Mouse (Mus musculus): ENCODE results near the gene Uba52. TPM values are rescaled to one million over a fixed set of nuclear protein-coding genes. Genes with fewer than 3 reads are reported as not detected.

Gene Uba52
- polyA plus RNA-seq, 1 experiment from 2014 or later: 768 TPM

GRCm38 (mm10) chr8:70476333-70477268, 34.0 kb downstream of the Uba52 start, which contains the start of gene Klhl26:
Gene Klhl26 (minus strand): TSS chr8:70476968.
- peak within 1 kb of the TSS; percentile 88 for H3K4me3 ChIP-seq
- under 1% methylated on average over 53 of the region's 53 CpGs for WGBS
- H3K9ac ChIP-seq: peak within 1 kb of the TSS; percentile 95
- peak within 1 kb of the TSS; percentile 60 for H3K27ac ChIP-seq
- peak within 1 kb of the TSS; percentile 89 for H3K4me2 ChIP-seq
- ATAC-seq (replicated peaks; ENCODE audit: insufficient number of reproducible peaks, insufficient read depth, low FRiP score, low read depth): peak; percentile 89
- no peaks in the 10 kb centered on the region for H3K36me3 ChIP-seq
- H3K9me3 ChIP-seq (replicated peaks): no peaks in the 10 kb centered on the region
- H3K27me3 ChIP-seq: peaks cover 21% of the 10 kb centered on the region
- H3K4me1 ChIP-seq (replicated peaks): peaks cover 22% of the 10 kb centered on the region

GRCm38 (mm10) chr8:70471856-70472255, 38.7 kb downstream of the Uba52 start:
- no peak overlapping the region for H3K4me2 ChIP-seq
- H3K4me1 ChIP-seq (replicated peaks): peaks cover 46% of the 10 kb centered on the region
- WGBS: 95% methylated on average over 7 of the region's 7 CpGs

DNA sequence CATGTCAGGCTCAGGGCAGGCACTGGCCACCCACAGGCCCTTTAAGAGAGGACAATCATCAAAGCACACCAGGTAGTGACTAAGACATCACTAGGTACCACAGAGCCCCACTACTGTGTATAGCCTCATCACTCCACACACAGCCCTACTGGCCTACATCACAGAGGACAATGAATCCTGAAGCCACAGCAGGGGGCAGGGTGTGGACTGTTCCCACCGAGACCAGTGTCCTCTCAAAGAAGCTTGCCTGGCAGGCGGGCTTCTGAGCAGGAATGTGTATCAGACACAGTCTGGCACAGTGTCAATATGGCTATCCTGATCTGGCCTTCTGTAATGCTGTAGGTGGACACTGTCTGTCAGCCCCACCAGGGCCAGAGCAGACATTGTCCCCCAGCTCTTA, 40.7 kb downstream of the Uba52 start:
- ATAC-seq (replicated peaks; ENCODE audit: insufficient number of reproducible peaks, insufficient read depth, low FRiP score, low read depth): no peak
- H3K4me2 ChIP-seq: no peak overlapping the region
- H3K27me3 ChIP-seq: no peaks in the 10 kb centered on the region
- H3K36me3 ChIP-seq: no peaks in the 10 kb centered on the region
- H3K9ac ChIP-seq: no peak overlapping the region
- peaks cover 43% of the 10 kb centered on the region for H3K4me1 ChIP-seq (replicated peaks)
- no peak overlapping the region for H3K4me3 ChIP-seq
- H3K9me3 ChIP-seq (replicated peaks): no peaks in the 10 kb centered on the region
- WGBS: 41% methylated on average over 2 of the region's 2 CpGs
- no peak overlapping the region for H3K27ac ChIP-seq

More at GRCm38 (mm10) chr8:70471856-70472255, 38.7 kb downstream of the Uba52 start:
- H3K9ac ChIP-seq: no peak overlapping the region
- no peak for ATAC-seq (replicated peaks; ENCODE audit: insufficient number of reproducible peaks, insufficient read depth, low FRiP score, low read depth)
- H3K9me3 ChIP-seq (replicated peaks): no peaks in the 10 kb centered on the region
- no peak overlapping the region for H3K4me3 ChIP-seq
- no peaks in the 10 kb centered on the region for H3K36me3 ChIP-seq
- H3K27ac ChIP-seq: no peak overlapping the region
- no peaks in the 10 kb centered on the region for H3K27me3 ChIP-seq

- ATAC-seq (replicated peaks; ENCODE audit: insufficient number of reproducible peaks, insufficient read depth, low FRiP score, low read depth): peak; percentile 55; the same call in 1 of the 2 replicates
- Histone ChIP-seq H3K27me3 (no peaks in the 10 kb centered on the region), H3K9me3 (replicated peaks) (no peaks in the 10 kb centered on the region), H3K4me2 (no peak overlapping the region; the same call in 1 of the 2 replicates), H3K9ac (no peak overlapping the region), H3K27ac (peak overlapping the region; percentile 46), H3K36me3 (no peaks in the 10 kb centered on the region), H3K4me3 (no peak overlapping the region), H3K4me1 (replicated peaks) (peaks cover 46% of the 10 kb centered on the region)
- WGBS: 28% methylated on average over 10 of the region's 10 CpGs
These were observed 41.2 kb downstream of the Uba52 start for GRCm38 (mm10) chr8:70469295-70469916.

- Histone ChIP-seq H3K27me3 (no peaks in the 10 kb centered on the region), H3K4me1 (replicated peaks) (peaks cover 46% of the 10 kb centered on the region), H3K9me3 (replicated peaks) (no peaks in the 10 kb centered on the region), H3K4me2 (no peak overlapping the region), H3K9ac (no peak overlapping the region), H3K4me3 (no peak overlapping the region), H3K36me3 (no peaks in the 10 kb centered on the region), H3K27ac (no peak overlapping the region)
- ATAC-seq (replicated peaks; ENCODE audit: insufficient number of reproducible peaks, insufficient read depth, low FRiP score, low read depth): no peak
- WGBS: 85% methylated on average over 4 of the region's 4 CpGs
These were observed 41.9 kb downstream of the Uba52 start for GRCm38 (mm10) chr8:70468733-70469132.

DNA sequence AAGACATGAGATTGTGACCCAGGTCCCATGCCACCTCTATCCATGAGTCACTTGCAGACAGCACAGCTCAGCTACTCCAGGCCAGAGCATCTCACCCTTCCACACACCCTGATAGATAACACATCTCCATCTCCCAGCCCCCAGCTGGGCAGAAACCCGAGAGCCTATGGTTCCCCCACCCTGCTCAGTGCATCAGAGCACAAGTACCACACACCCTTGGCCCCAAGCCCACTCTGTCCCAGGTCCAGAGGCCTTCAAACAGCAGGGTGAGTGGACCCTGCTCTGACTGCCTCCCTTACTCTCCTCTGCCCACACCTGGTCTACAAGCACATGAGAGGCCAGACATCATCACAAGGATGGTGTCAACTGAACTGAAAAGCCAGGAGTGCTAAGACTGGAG, 42.7 kb downstream of the Uba52 start:
- Histone ChIP-seq H3K9me3 (replicated peaks) (no peaks in the 10 kb centered on the region), H3K36me3 (no peaks in the 10 kb centered on the region), H3K4me2 (no peak overlapping the region), H3K9ac (no peak overlapping the region), H3K27me3 (no peaks in the 10 kb centered on the region), H3K4me3 (no peak overlapping the region), H3K4me1 (replicated peaks) (peaks cover 48% of the 10 kb centered on the region), H3K27ac (no peak overlapping the region)
- no peak for ATAC-seq (replicated peaks; ENCODE audit: insufficient number of reproducible peaks, insufficient read depth, low FRiP score, low read depth)
- 33% methylated on average over 1 of the region's 1 CpGs for WGBS

DNA sequence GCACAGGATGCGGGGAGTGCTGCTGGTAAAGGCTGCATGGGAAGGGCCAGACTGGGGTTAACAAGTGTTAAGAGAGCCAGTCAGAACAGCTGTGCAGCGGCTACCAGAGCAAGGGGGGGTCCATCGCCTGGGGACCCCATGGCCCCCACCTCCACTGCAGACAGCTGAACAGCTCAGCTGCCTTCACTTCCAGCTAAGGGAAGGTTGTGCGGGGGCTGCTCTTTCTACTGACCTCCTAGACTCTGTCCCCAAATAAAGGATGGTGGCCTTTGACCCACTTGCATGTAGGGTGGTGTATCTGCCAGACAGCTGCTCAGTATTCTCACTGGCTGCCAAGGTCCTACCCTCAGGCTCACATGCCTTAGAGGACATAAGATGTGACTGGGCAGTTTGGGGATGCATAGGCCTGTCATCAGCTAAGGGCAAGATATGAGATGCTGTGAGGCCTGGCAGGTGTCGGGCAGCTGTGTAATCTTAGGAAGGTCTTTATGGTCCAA, 43.3 kb downstream of the Uba52 start:
- Histone ChIP-seq H3K27me3 (no peaks in the 10 kb centered on the region), H3K36me3 (no peaks in the 10 kb centered on the region), H3K9me3 (replicated peaks) (no peaks in the 10 kb centered on the region), H3K4me1 (replicated peaks) (peaks cover 48% of the 10 kb centered on the region), H3K27ac (no peak overlapping the region), H3K4me3 (no peak overlapping the region), H3K9ac (no peak overlapping the region; the same call in 1 of the 2 replicates), H3K4me2 (0 out of 2 replicates have a peak overlapping the region, but pooled peaks have one; percentile 11)
- 67% methylated on average over 5 of the region's 5 CpGs for WGBS
- no peak for ATAC-seq (replicated peaks; ENCODE audit: insufficient number of reproducible peaks, insufficient read depth, low FRiP score, low read depth)

- Histone ChIP-seq H3K9me3 (replicated peaks) (no peaks in the 10 kb centered on the region), H3K27ac (no peak overlapping the region), H3K4me1 (replicated peaks) (peaks cover 53% of the 10 kb centered on the region), H3K9ac (no peak overlapping the region; the same call in 1 of the 2 replicates), H3K36me3 (no peaks in the 10 kb centered on the region), H3K4me3 (no peak overlapping the region), H3K4me2 (0 out of 2 replicates have a peak overlapping the region, but pooled peaks have one; percentile 11), H3K27me3 (no peaks in the 10 kb centered on the region)
- WGBS: 48% methylated on average over 11 of the region's 11 CpGs
- no peak for ATAC-seq (replicated peaks; ENCODE audit: insufficient number of reproducible peaks, insufficient read depth, low FRiP score, low read depth)
These were observed 43.8 kb downstream of the Uba52 start for GRCm38 (mm10) chr8:70466771-70467170.

DNA sequence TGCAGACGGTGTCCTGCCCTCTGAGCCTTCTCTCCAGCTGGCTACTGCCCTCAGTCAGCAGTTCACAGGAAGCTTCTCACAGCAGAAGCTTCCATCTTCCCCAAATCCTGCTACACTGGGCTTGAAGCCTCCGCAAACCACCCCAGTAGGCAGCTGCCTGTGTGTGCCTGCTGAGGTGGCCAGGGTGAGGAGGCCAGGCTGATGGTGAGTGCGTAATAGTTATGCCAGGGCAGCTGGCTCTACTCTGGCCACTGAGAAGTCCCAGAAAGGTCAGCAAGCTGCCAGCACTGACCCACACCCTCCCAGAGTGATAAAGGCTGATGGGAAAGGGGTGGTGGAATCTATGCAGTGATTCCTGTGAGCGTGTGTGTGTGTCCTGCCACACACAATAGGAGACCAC, 44.3 kb downstream of the Uba52 start:
- no peak overlapping the region for H3K4me2 ChIP-seq
- H3K4me1 ChIP-seq (replicated peaks): peaks cover 57% of the 10 kb centered on the region
- H3K9ac ChIP-seq: no peak overlapping the region
- no peak for ATAC-seq (replicated peaks; ENCODE audit: insufficient number of reproducible peaks, insufficient read depth, low FRiP score, low read depth)
- WGBS: 85% methylated on average over 4 of the region's 4 CpGs
- H3K36me3 ChIP-seq: no peaks in the 10 kb centered on the region
- no peaks in the 10 kb centered on the region for H3K27me3 ChIP-seq
- no peak overlapping the region for H3K4me3 ChIP-seq
- H3K9me3 ChIP-seq (replicated peaks): no peaks in the 10 kb centered on the region
- H3K27ac ChIP-seq: no peak overlapping the region

DNA sequence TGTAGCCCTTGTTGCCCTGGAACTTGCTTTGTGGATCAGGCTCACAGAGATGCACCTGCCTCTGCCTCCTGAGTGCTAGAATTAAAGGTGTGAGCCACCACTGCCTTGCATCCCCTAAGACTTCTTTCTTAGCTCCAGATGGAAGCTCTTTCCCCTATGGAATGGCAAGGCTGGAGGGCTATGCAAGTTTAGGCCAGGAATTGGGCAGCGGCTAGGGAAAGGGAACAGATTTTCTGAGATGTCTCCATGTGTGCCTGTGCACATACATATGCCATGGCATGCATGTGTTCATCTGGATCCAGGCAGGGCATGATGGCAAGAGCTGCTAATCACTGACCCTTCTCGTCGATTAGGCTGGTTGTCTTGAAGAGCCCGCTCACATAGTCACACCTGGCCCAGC, 44.9 kb downstream of the Uba52 start:
- Histone ChIP-seq H3K36me3 (no peaks in the 10 kb centered on the region), H3K4me1 (replicated peaks) (peaks cover 63% of the 10 kb centered on the region), H3K9ac (no peak overlapping the region), H3K27ac (no peak overlapping the region), H3K4me3 (no peak overlapping the region), H3K27me3 (no peaks in the 10 kb centered on the region), H3K9me3 (replicated peaks) (no peaks in the 10 kb centered on the region), H3K4me2 (no peak overlapping the region)
- 96% methylated on average over 4 of the region's 4 CpGs for WGBS
- ATAC-seq (replicated peaks; ENCODE audit: insufficient number of reproducible peaks, insufficient read depth, low FRiP score, low read depth): no peak

DNA sequence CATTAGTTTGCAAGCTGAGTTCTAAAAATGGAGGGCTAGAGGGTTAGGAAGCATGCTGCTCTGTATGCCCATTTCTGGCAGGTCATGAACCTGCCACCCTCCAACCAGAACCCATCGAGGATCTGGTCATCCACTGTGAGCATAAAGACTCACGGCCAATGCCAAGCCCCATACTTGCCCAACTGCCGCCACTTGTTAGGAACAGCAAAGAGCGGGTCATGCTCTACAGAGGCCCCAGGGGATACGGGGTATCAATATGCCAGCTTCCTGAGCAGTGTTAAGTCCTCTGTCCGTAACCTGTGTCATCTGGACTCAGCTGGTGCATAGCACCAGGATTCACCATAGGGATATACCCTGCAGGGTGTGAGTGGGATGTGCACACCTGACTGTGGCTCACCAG, 46.4 kb downstream of the Uba52 start:
- no peaks in the 10 kb centered on the region for H3K9me3 ChIP-seq (replicated peaks)
- no peak overlapping the region for H3K4me3 ChIP-seq
- WGBS: 89% methylated on average over 6 of the region's 6 CpGs
- no peak overlapping the region for H3K27ac ChIP-seq
- peaks cover 61% of the 10 kb centered on the region for H3K4me1 ChIP-seq (replicated peaks)
- no peak for ATAC-seq (replicated peaks; ENCODE audit: insufficient number of reproducible peaks, insufficient read depth, low FRiP score, low read depth)
- H3K9ac ChIP-seq: no peak overlapping the region
- H3K4me2 ChIP-seq: no peak overlapping the region
- H3K27me3 ChIP-seq: no peaks in the 10 kb centered on the region
- H3K36me3 ChIP-seq: no peaks in the 10 kb centered on the region

All from heart, embryonic 15.5 days (tissue).